Mouse (Mus musculus): Measurements from ENCODE around the gene Syde1. TPM values are rescaled to one million over a fixed set of nuclear protein-coding genes. Genes with fewer than 3 reads are reported as not detected.
A peak's percentile ranks its signal among the peaks of the same experiment; 100 is the strongest.

Gene Syde1
- total RNA-seq, 1 experiment from 2014 or later = 4.9 TPM

GRCm38 (mm10) chr10:78583939-78584338 is 7.8 kb downstream of the Syde1 start:
- no peak for ATAC-seq (replicated peaks in 1 of 2; ENCODE audit: insufficient read depth in 1 of 2, low FRiP score in 2 of 2, low TSS enrichment in 1 of 2, low read depth in 1 of 2, poor library complexity in 2 of 2, severe bottlenecking in 2 of 2)

DNA sequence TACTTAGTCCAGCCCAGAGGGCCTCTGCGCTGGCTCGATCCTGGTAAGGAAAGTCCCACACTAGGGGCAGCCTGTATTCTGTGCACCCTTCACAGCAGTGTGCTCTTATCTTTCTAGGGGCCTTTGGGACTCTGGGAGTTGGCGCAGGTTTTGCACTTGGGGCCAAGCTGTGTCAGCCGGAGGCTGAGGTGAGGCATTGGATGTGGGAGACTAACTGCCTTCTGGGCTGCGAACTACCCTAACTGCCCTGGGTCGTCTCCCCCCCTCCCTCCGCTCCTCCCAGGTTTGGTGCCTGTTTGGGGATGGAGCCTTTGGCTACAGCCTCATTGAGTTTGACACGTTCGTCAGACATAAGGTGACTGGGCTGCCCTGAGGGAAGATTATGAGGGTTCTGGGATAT is 8.4 kb downstream of the Syde1 start:
- ATAC-seq (replicated peaks in 1 of 2; ENCODE audit: insufficient read depth in 1 of 2, low FRiP score in 2 of 2, low TSS enrichment in 1 of 2, low read depth in 1 of 2, poor library complexity in 2 of 2, severe bottlenecking in 2 of 2) = no peak

DNA sequence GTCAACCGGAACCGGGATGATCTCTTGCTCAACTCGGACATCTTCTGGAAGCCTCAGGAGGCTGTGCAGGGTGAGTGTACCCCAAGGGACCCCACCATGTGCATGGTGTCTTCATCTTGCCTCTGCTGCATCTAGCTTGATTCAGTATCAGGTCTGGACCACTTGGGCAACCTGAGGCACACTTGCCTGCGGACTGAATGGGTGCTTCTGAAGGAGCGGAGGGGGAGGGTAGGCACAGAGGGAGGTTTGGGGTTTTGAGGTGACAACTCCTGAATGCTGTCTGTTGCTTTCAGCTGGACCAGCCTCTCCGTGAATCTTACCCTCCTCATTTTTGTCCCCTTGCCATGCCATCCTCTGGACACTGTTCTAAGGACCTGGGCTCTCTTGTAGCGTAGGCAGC is 10.6 kb downstream of the Syde1 start:
- no peak for ATAC-seq (replicated peaks in 1 of 2; ENCODE audit: insufficient read depth in 1 of 2, low FRiP score in 2 of 2, low TSS enrichment in 1 of 2, low read depth in 1 of 2, poor library complexity in 2 of 2, severe bottlenecking in 2 of 2)

GRCm38 (mm10) chr10:78578204-78578603 is 13.6 kb downstream of the Syde1 start:
- ATAC-seq (replicated peaks in 1 of 2; ENCODE audit: insufficient read depth in 1 of 2, low FRiP score in 2 of 2, low TSS enrichment in 1 of 2, low read depth in 1 of 2, poor library complexity in 2 of 2, severe bottlenecking in 2 of 2) = no peak

- ATAC-seq (replicated peaks in 1 of 2; ENCODE audit: insufficient read depth in 1 of 2, low FRiP score in 2 of 2, low TSS enrichment in 1 of 2, low read depth in 1 of 2, poor library complexity in 2 of 2, severe bottlenecking in 2 of 2) = no peak
Measured at GRCm38 (mm10) chr10:78576435-78577184, 15.2 kb downstream of the Syde1 start.

- ATAC-seq (replicated peaks in 1 of 2; ENCODE audit: insufficient read depth in 1 of 2, low FRiP score in 2 of 2, low TSS enrichment in 1 of 2, low read depth in 1 of 2, poor library complexity in 2 of 2, severe bottlenecking in 2 of 2) = no peak
Measured at GRCm38 (mm10) chr10:78575690-78576089, 16.1 kb downstream of the Syde1 start.

DNA sequence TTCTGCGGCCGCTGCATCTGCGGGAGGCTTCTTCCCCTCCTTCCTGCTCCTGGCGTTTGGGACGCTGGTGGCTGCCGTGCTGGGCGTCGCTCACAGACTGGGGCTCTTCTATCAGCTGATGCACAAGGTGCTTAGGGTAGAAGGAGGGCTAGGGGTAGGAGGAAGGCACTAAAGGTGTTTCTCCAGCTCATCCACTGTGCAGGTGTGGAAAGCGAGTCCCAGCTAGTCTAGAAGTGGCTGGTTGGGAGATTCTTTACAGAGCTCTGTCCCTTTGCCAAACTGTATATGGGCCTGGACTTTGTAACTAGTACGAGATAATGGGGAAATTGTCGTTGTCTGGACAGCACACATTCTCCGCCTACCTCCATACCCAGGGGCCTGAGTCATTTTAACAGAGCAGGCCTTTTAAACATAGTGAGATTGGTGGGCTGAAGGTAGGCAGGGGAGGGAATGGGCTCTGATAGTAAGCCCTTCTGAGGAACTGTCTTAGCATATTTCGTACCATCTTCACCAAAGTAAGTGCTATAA is 16.6 kb downstream of the Syde1 start:
- no peak for ATAC-seq (replicated peaks in 1 of 2; ENCODE audit: insufficient read depth in 1 of 2, low FRiP score in 2 of 2, low TSS enrichment in 1 of 2, low read depth in 1 of 2, poor library complexity in 2 of 2, severe bottlenecking in 2 of 2)

- peak; percentile 86 to 90 for ATAC-seq (replicated peaks in 1 of 2; ENCODE audit: insufficient read depth in 1 of 2, low FRiP score in 2 of 2, low TSS enrichment in 1 of 2, low read depth in 1 of 2, poor library complexity in 2 of 2, severe bottlenecking in 2 of 2)
Measured at GRCm38 (mm10) chr10:78574250-78575104, 17.3 kb downstream of the Syde1 start, which contains the start of gene Ilvbl. TSS of gene Ilvbl (plus strand) at chr10:78574346.

GRCm38 (mm10) chr10:78573226-78573625 is 18.5 kb downstream of the Syde1 start:
- ATAC-seq (replicated peaks in 1 of 2; ENCODE audit: insufficient read depth in 1 of 2, low FRiP score in 2 of 2, low TSS enrichment in 1 of 2, low read depth in 1 of 2, poor library complexity in 2 of 2, severe bottlenecking in 2 of 2) = no peak

GRCm38 (mm10) chr10:78570897-78571296 is 20.9 kb downstream of the Syde1 start:
- no peak for ATAC-seq (replicated peaks in 1 of 2; ENCODE audit: insufficient read depth in 1 of 2, low FRiP score in 2 of 2, low TSS enrichment in 1 of 2, low read depth in 1 of 2, poor library complexity in 2 of 2, severe bottlenecking in 2 of 2)

- no peak for ATAC-seq (replicated peaks in 1 of 2; ENCODE audit: insufficient read depth in 1 of 2, low FRiP score in 2 of 2, low TSS enrichment in 1 of 2, low read depth in 1 of 2, poor library complexity in 2 of 2, severe bottlenecking in 2 of 2)
Measured at GRCm38 (mm10) chr10:78570416-78570815, 21.3 kb downstream of the Syde1 start.

DNA sequence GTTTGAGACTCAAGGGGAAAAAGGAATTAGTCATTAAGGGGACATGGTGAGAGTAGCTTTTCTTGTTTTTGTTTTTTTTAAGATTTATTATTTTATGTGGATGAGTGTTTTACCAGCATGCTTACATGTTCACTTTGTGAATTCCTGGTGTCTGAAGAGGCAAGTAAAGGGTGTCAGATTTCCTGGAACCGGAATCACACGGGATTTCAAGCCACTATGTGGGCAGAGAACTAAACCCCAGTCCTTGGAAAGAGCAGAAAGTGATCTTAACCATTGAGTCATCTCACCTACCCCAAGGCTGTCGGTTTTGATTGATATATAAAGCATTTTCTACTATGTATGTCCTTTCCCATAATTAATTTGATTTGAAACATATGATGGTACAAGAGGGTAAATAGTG is 22.1 kb downstream of the Syde1 start:
- no peak for ATAC-seq (replicated peaks in 1 of 2; ENCODE audit: insufficient read depth in 1 of 2, low FRiP score in 2 of 2, low TSS enrichment in 1 of 2, low read depth in 1 of 2, poor library complexity in 2 of 2, severe bottlenecking in 2 of 2)

- no peak for ATAC-seq (replicated peaks in 1 of 2; ENCODE audit: insufficient read depth in 1 of 2, low FRiP score in 2 of 2, low TSS enrichment in 1 of 2, low read depth in 1 of 2, poor library complexity in 2 of 2, severe bottlenecking in 2 of 2)
Measured at GRCm38 (mm10) chr10:78569191-78569590, 22.6 kb downstream of the Syde1 start.

GRCm38 (mm10) chr10:78565070-78565469 is 26.7 kb downstream of the Syde1 start:
- ATAC-seq (replicated peaks in 1 of 2; ENCODE audit: insufficient read depth in 1 of 2, low FRiP score in 2 of 2, low TSS enrichment in 1 of 2, low read depth in 1 of 2, poor library complexity in 2 of 2, severe bottlenecking in 2 of 2) = no peak

DNA sequence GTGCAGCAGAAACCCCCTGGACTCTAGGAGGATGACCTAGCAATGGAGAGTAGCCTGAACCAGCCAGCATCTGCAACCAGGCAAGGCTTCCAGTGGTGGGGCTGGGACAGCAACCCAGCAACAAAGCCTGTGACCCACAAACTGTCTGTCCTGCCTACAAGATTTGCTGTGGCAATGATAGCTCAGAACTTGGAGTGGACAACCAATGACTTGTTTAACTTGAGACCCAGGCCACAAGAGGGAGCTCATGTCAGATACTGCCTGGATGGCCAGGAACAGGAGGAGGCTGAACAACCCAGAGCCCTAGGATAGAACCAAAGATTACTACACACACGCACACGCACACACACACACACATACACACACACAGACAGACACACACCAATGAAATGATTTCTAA is 50.8 kb downstream of the Syde1 start:
- peak; percentile 53 to 71; a peak in 2 of 4 replicates for ATAC-seq (replicated peaks in 1 of 2; ENCODE audit: insufficient read depth in 1 of 2, low FRiP score in 2 of 2, low TSS enrichment in 1 of 2, low read depth in 1 of 2, poor library complexity in 2 of 2, severe bottlenecking in 2 of 2)

Measured in hematopoietic stem cell, adult 5-6 weeks (primary cell).